Mouse (Mus musculus) olfactory bulb, adult 2 months (tissue): ENCODE data around the gene 4930415O20Rik.
A peak's percentile ranks its signal among the peaks of the same experiment; 100 is the strongest.

ENCODE experiments used
- CTCF ChIP-seq: fragments of 200-500 bp; IDR thresholded peaks from 2 replicates; pipeline ENCODE4 v1.5.1; 2012; ENCODE audit warnings: low read depth, mild to moderate bottlenecking, low read length, moderate library complexity; ENCODE audit not compliant: insufficient read depth
- POLR2A ChIP-seq: fragments of 200-500 bp; IDR thresholded peaks from 2 replicates; pipeline ENCODE4 v1.6.1; 2012; ENCODE audit warnings: mild to moderate bottlenecking, low read depth, low read length, moderate library complexity; ENCODE audit not compliant: insufficient read depth

DNA sequence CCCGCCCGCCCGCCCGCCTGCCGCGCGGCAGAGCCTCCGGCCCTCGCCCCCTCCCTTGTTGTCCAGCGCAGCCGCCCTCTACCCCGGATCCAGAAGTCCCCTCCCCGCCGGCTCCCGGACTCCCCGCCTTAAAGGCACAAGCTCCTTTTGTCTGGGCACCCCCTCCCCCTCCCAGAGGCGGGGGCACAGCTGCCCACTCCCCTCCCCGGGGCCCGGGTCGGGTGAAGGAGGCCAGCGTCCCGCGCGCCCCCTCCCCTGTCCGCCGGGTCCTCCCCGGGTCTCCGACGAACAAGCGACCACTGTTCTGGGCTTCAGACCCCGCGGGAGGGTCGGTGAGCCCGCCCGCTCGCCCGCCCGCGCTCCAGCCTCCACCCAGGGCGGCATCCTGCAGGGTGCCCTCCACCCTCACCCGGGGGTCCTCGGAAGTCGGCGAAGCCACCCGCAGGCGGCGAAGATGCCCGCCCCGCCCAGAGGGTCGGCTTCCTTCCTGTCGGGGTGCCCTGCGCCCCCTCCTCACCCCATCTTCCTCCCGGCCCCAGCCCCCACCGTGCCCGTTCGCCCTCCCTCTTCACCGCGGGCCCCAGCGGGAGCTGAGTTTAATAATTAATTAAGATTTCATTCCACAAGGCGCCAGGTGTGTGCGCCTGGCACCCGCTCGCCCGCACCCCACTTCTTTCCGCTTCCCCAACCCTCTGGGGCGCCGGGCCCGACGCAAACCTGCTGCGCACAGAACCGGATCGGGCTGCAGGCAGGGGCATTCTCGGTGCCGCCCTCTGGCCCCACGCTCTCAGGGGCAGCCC, 38.7 kb downstream of the 4930415O20Rik start, which contains the start of gene Adcy6:
- TF ChIP-seq CTCF (no peak), POLR2A (peak; percentile 10; the same call in 1 of the 2 replicates)
